Mouse (Mus musculus) heart, embryonic 12.5 days (tissue): ENCODE results near the gene Hnrnpa0. TPM values are rescaled to one million over a fixed set of nuclear protein-coding genes. Genes with fewer than 3 reads are reported as not detected.
A peak's percentile ranks its signal among the peaks of the same experiment; 100 is the strongest.
"Not testable (repeated sequence)": the region's sequence is repeated elsewhere in the genome, so short reads cannot be mapped to it uniquely, and the experiment has no call there.

Source experiments
- ATAC-seq: fragments of 200-750 bp; cut with Nextera tagmentation; 2 replicates; pipeline ENCODE4 v1.8.0; 2017; ENCODE audit warnings: moderate TSS enrichment, moderate library complexity; ENCODE audit not compliant: insufficient number of reproducible peaks, low FRiP score
- H3K27ac ChIP-seq: fragments of 300-500 bp; sonication (generic); 2 replicates; pipeline ENCODE4 v1.5.1; 2016; ENCODE audit warnings: mild to moderate bottlenecking, moderate library complexity; ENCODE audit not compliant: poor library complexity, severe bottlenecking
- H3K27me3 ChIP-seq: fragments of 300-500 bp; sonication (generic); replicated peaks from 2 replicates; pipeline ENCODE4 v1.6.1; 2016; ENCODE audit warnings: mild to moderate bottlenecking, moderate library complexity
- H3K36me3 ChIP-seq: fragments of 300-500 bp; sonication (generic); 2 replicates; pipeline ENCODE4 v1.6.1; 2016; ENCODE audit warnings: mild to moderate bottlenecking, moderate library complexity
- H3K4me1 ChIP-seq: fragments of 300-500 bp; sonication (generic); replicated peaks from 2 replicates; pipeline ENCODE4 v1.6.1; 2016; ENCODE audit warnings: mild to moderate bottlenecking
- H3K4me2 ChIP-seq: fragments of 300-500 bp; sonication (generic); 2 replicates; pipeline ENCODE4 v1.6.1; 2016; ENCODE audit warnings: mild to moderate bottlenecking, moderate library complexity
- H3K4me3 ChIP-seq: fragments of 300-500 bp; sonication (generic); 2 replicates; pipeline ENCODE4 v1.5.1; 2016; ENCODE audit warnings: mild to moderate bottlenecking
- H3K9ac ChIP-seq: fragments of 300-500 bp; sonication (generic); 2 replicates; pipeline ENCODE4 v1.6.1; 2016; ENCODE audit warnings: mild to moderate bottlenecking, moderate library complexity
- H3K9me3 ChIP-seq: fragments of 300-500 bp; sonication (generic); replicated peaks from 2 replicates; pipeline ENCODE4 v1.6.1; 2016; ENCODE audit warnings: mild to moderate bottlenecking, moderate library complexity
- WGBS: fragments of 180-500 bp; shearing (Covaris S2); methylation state at CpG from one replicate; pipeline ENCODE4 v1.1.7; 2016; 5-methylcytosine and 5-hydroxymethylcytosine counted together
- polyA plus RNA-seq: library from polyadenylated mRNA; unstranded; fragments of >200 nt; fragmentation: Nextera tagmentation; extraction: Ambion mirVana; gene quantifications from 2 replicates; pipeline ENCODE4 v1.2.1, GENCODE M21; 2016

The Hnrnpa0 gene
- polyA plus RNA-seq, 1 experiment from 2014 or later = 21.8 TPM

GRCm38 (mm10) chr13:58150442-58150841 is 22.1 kb upstream of the Hnrnpa0 start:
- WGBS = 70% methylated on average over 11 of the region's 11 CpGs

GRCm38 (mm10) chr13:58149629-58150028 is 21.3 kb upstream of the Hnrnpa0 start:
- ATAC-seq = no peak
- H3K36me3 ChIP-seq = no peaks in the 10 kb centered on the region
- WGBS = 80% methylated on average over 3 of the region's 3 CpGs
- H3K4me3 ChIP-seq = no peak overlapping the region
- H3K27me3 ChIP-seq = no peaks in the 10 kb centered on the region
- H3K9ac ChIP-seq = no peak overlapping the region
- H3K27ac ChIP-seq = no peak overlapping the region
- 0 out of 2 replicates have a peak, but pooled peaks cover 7% of the 10 kb centered on the region for H3K9me3 ChIP-seq
- peaks cover 5% of the 10 kb centered on the region for H3K4me1 ChIP-seq
- H3K4me2 ChIP-seq = 0 out of 2 replicates have a peak overlapping the region, but pooled peaks have one; percentile 79

More at GRCm38 (mm10) chr13:58150442-58150841, 22.1 kb upstream of the Hnrnpa0 start:
- Histone ChIP-seq H3K27ac (no peak overlapping the region), H3K4me3 (no peak overlapping the region), H3K27me3 (no peaks in the 10 kb centered on the region), H3K4me1 (peaks cover 5% of the 10 kb centered on the region), H3K9ac (no peak overlapping the region), H3K9me3 (0 out of 2 replicates have a peak, but pooled peaks cover 7% of the 10 kb centered on the region), H3K36me3 (no peaks in the 10 kb centered on the region), H3K4me2 (no peak overlapping the region)
- ATAC-seq = no peak

GRCm38 (mm10) chr13:58149033-58149558 is 20.7 kb upstream of the Hnrnpa0 start:
- ATAC-seq = 0 out of 2 replicates have a peak, but pooled peaks have one; percentile 33
- no peak overlapping the region for H3K9ac ChIP-seq
- no peaks in the 10 kb centered on the region for H3K27me3 ChIP-seq
- no peaks in the 10 kb centered on the region for H3K36me3 ChIP-seq
- no peak overlapping the region for H3K27ac ChIP-seq
- 0 out of 2 replicates have a peak, but pooled peaks cover 7% of the 10 kb centered on the region for H3K9me3 ChIP-seq
- H3K4me2 ChIP-seq = peak overlapping the region; percentile 79
- H3K4me3 ChIP-seq = peak overlapping the region; percentile 40; the same call in 1 of the 2 replicates
- H3K4me1 ChIP-seq = peaks cover 5% of the 10 kb centered on the region
- WGBS = 27% methylated on average over 5 of the region's 5 CpGs

- H3K9ac ChIP-seq = peak overlapping the region; percentile 40; the same call in 1 of the 2 replicates
- no peaks in the 10 kb centered on the region for H3K27me3 ChIP-seq
- H3K27ac ChIP-seq = no peak overlapping the region
- peak; percentile 81 for ATAC-seq
- 0 out of 2 replicates have a peak, but pooled peaks cover 7% of the 10 kb centered on the region for H3K9me3 ChIP-seq
- H3K4me1 ChIP-seq = peaks cover 5% of the 10 kb centered on the region
- under 1% methylated on average over 17 of the region's 17 CpGs for WGBS
- H3K36me3 ChIP-seq = no peaks in the 10 kb centered on the region
- peak overlapping the region; percentile 79 for H3K4me2 ChIP-seq
- H3K4me3 ChIP-seq = peak overlapping the region; percentile 40
Measured at GRCm38 (mm10) chr13:58148256-58148831, 20.0 kb upstream of the Hnrnpa0 start.

- Histone ChIP-seq H3K9ac (no peak overlapping the region), H3K27ac (no peak overlapping the region), H3K27me3 (no peaks in the 10 kb centered on the region), H3K4me2 (no peak overlapping the region), H3K9me3 (0 out of 2 replicates have a peak, but pooled peaks cover 7% of the 10 kb centered on the region), H3K36me3 (no peaks in the 10 kb centered on the region), H3K4me1 (peaks cover 5% of the 10 kb centered on the region), H3K4me3 (no peak overlapping the region)
- WGBS = 74% methylated on average over 1 of the region's 1 CpGs
- ATAC-seq = no peak
Measured at GRCm38 (mm10) chr13:58147760-58148159, 19.4 kb upstream of the Hnrnpa0 start.

- H3K27me3 ChIP-seq, H3K4me1 ChIP-seq, H3K36me3 ChIP-seq, H3K27ac ChIP-seq, H3K9me3 ChIP-seq, H3K4me3 ChIP-seq, H3K4me2 ChIP-seq, ATAC-seq, H3K9ac ChIP-seq: not testable (repeated sequence)
- 95% methylated on average over 8 of the region's 8 CpGs for WGBS
Measured at GRCm38 (mm10) chr13:58146603-58147002, 18.2 kb upstream of the Hnrnpa0 start.

GRCm38 (mm10) chr13:58131692-58132091 is 3.3 kb upstream of the Hnrnpa0 start:
- Histone ChIP-seq H3K4me2 (no peak overlapping the region), H3K4me3 (no peak overlapping the region), H3K36me3 (peaks cover 5% of the 10 kb centered on the region), H3K4me1 (peaks cover 9% of the 10 kb centered on the region), H3K9ac (no peak overlapping the region), H3K9me3 (peaks cover 15% of the 10 kb centered on the region), H3K27ac (no peak overlapping the region), H3K27me3 (no peaks in the 10 kb centered on the region)
- WGBS = 52% methylated on average over 3 of the region's 3 CpGs
- no peak for ATAC-seq

- peaks cover 9% of the 10 kb centered on the region for H3K36me3 ChIP-seq
- WGBS = 41% methylated on average over 4 of the region's 4 CpGs
- ATAC-seq = no peak
Measured at GRCm38 (mm10) chr13:58129687-58130246, 1.4 kb upstream of the Hnrnpa0 start.

GRCm38 (mm10) chr13:58128768-58129671 is 664 bp upstream of the Hnrnpa0 start:
- H3K4me2 ChIP-seq = peak overlapping the region; percentile 89
- ATAC-seq = peak; percentile 97
- H3K27ac ChIP-seq = peak overlapping the region; percentile 99
- 0 out of 2 replicates have a peak, but pooled peaks cover 3% of the 10 kb centered on the region for H3K9me3 ChIP-seq
- 1% methylated on average over 83 of the region's 83 CpGs for WGBS
- H3K4me3 ChIP-seq = peak overlapping the region; percentile 100
- H3K27me3 ChIP-seq = no peaks in the 10 kb centered on the region
- peaks cover 9% of the 10 kb centered on the region for H3K36me3 ChIP-seq
- peak overlapping the region; percentile 99 for H3K9ac ChIP-seq
- H3K4me1 ChIP-seq = peaks cover 24% of the 10 kb centered on the region

More at GRCm38 (mm10) chr13:58129687-58130246, 1.4 kb upstream of the Hnrnpa0 start:
- Histone ChIP-seq H3K4me1 (peaks cover 18% of the 10 kb centered on the region), H3K4me3 (peak overlapping the region; percentile 100), H3K27me3 (no peaks in the 10 kb centered on the region), H3K4me2 (peak overlapping the region; percentile 89), H3K9ac (peak overlapping the region; percentile 99), H3K27ac (peak overlapping the region; percentile 99), H3K9me3 (0 out of 2 replicates have a peak, but pooled peaks cover 3% of the 10 kb centered on the region)

- Histone ChIP-seq H3K27ac (peak overlapping the region; percentile 99), H3K36me3 (peaks cover 9% of the 10 kb centered on the region)
- WGBS = under 1% methylated on average over 81 of the region's 81 CpGs
Measured at GRCm38 (mm10) chr13:58127766-58128361, 492 bp downstream of the Hnrnpa0 start.

More at GRCm38 (mm10) chr13:58127766-58128361, 492 bp downstream of the Hnrnpa0 start:
- peak; percentile 41 for ATAC-seq
- Histone ChIP-seq H3K9me3 (0 out of 2 replicates have a peak, but pooled peaks cover 3% of the 10 kb centered on the region), H3K4me1 (peaks cover 30% of the 10 kb centered on the region), H3K4me2 (peak overlapping the region; percentile 89), H3K9ac (peak overlapping the region; percentile 99), H3K4me3 (peak overlapping the region; percentile 100), H3K27me3 (no peaks in the 10 kb centered on the region)
